Mouse (Mus musculus) MEL (cell line): ENCODE measurements at regions not wholly inside any gene's neighbourhood (a gene's known extent, or its start where the extent isn't known, plus 50 kb on each side); places are given as distances from the start of the nearest gene placed in this dataset.

ENCODE experiments used
- DNase-seq: peaks from one replicate; pipeline ENCODE4 v3.0.0; 2011; ENCODE audit warnings: low read depth, low spot score
- H3K27ac ChIP-seq: 2 replicates; pipeline ENCODE4 v1.5.1; 2012; ENCODE audit warnings: low read depth, mild to moderate bottlenecking, control low read depth, low read length, moderate library complexity; ENCODE audit not compliant: control insufficient read depth
- H3K27me3 ChIP-seq, 2 experiments: fragments of 150-350 bp in 1 of 2; sonication (generic) in 1 of 2; 2 replicates each; pipeline ENCODE4 v1.6.1; 2012; ENCODE audit warnings: low read length in 2 of 2, mild to moderate bottlenecking in 2 of 2, improper control_type of control experiment in 1 of 2, moderate library complexity in 1 of 2; ENCODE audit not compliant: insufficient read depth in 2 of 2, control insufficient read depth in 1 of 2
- H3K36me3 ChIP-seq, 2 experiments: 2 replicates each; pipeline ENCODE4 v1.6.1; 2012 to 2014; ENCODE audit warnings: low read length in 2 of 2, improper control_type of control experiment in 1 of 2, inconsistent platforms in 1 of 2, mild to moderate bottlenecking in 1 of 2; ENCODE audit not compliant: insufficient read depth in 2 of 2, control insufficient read depth in 1 of 2
- H3K4me1 ChIP-seq, 2 experiments: fragments of 150-350 bp in 1 of 2; sonication (generic) in 1 of 2; 2 replicates each; pipeline ENCODE4 v1.6.1; 2012; ENCODE audit warnings: low read length in 2 of 2, improper control_type of control experiment in 1 of 2, mild to moderate bottlenecking in 1 of 2; ENCODE audit not compliant: insufficient read depth in 2 of 2, control insufficient read depth in 1 of 2
- H3K4me3 ChIP-seq, 2 experiments: fragments of 150-350 bp in 1 of 2; sonication (generic) in 1 of 2; 2 replicates each; pipeline ENCODE4 v1.5.1; 2012; ENCODE audit warnings: low read depth in 2 of 2, low read length in 2 of 2, mild to moderate bottlenecking in 2 of 2, moderate library complexity in 2 of 2, control low read depth in 1 of 2, improper control_type of control experiment in 1 of 2; ENCODE audit not compliant: control insufficient read depth in 1 of 2, insufficient read depth in 1 of 2
- H3K79me2 ChIP-seq: 2 replicates; pipeline ENCODE4 v1.6.1; 2012; ENCODE audit warnings: mild to moderate bottlenecking, low read length, moderate library complexity; ENCODE audit not compliant: control insufficient read depth, poor library complexity, insufficient read depth
- H3K9ac ChIP-seq: 2 replicates; pipeline ENCODE4 v1.6.1; 2012; ENCODE audit warnings: low read depth, mild to moderate bottlenecking, control low read depth, low read length, moderate library complexity; ENCODE audit not compliant: control insufficient read depth, poor library complexity, severe bottlenecking
- H3K9me3 ChIP-seq: fragments of 150-350 bp; sonication (generic); replicated peaks from 2 replicates; pipeline ENCODE4 v1.6.1; 2012; ENCODE audit warnings: mild to moderate bottlenecking, low read length, improper control_type of control experiment, moderate library complexity; ENCODE audit not compliant: insufficient read depth
- BHLHE40 ChIP-seq: IDR thresholded peaks from 2 replicates; pipeline ENCODE4 v1.6.1; 2012; ENCODE audit warnings: low read depth, mild to moderate bottlenecking, inconsistent platforms, low read length, improper control_type of control experiment, borderline replicate concordance
- CHD2 ChIP-seq: IDR thresholded peaks from 2 replicates; pipeline ENCODE4 v1.6.1; 2011; ENCODE audit warnings: low read length, improper control_type of control experiment
- E2F4 ChIP-seq: IDR thresholded peaks from 2 replicates; pipeline ENCODE4 v1.6.1; 2011; ENCODE audit warnings: low read depth, low read length, improper control_type of control experiment, borderline replicate concordance
- EP300 ChIP-seq, 2 experiments: IDR thresholded peaks; 2 replicates each; pipeline ENCODE4 v1.6.1; 2011; ENCODE audit warnings: improper control_type of control experiment in 2 of 2, low read length in 2 of 2, low read depth in 1 of 2, mild to moderate bottlenecking in 1 of 2
- ETS1 ChIP-seq: IDR thresholded peaks from 2 replicates; pipeline ENCODE4 v1.6.1; 2012; ENCODE audit warnings: low read depth, mild to moderate bottlenecking, inconsistent platforms, low read length, improper control_type of control experiment, moderate library complexity
- GABPA ChIP-seq: IDR thresholded peaks from 2 replicates; pipeline ENCODE4 v1.6.1; 2012; ENCODE audit warnings: low read depth, mild to moderate bottlenecking, inconsistent platforms, low read length, improper control_type of control experiment, moderate library complexity
- GATA1 ChIP-seq: IDR thresholded peaks from 2 replicates; pipeline ENCODE4 v1.6.1; 2011; ENCODE audit warnings: low read depth, low read length, improper control_type of control experiment
- HCFC1 ChIP-seq: IDR thresholded peaks from 2 replicates; pipeline ENCODE4 v1.6.1; 2012; ENCODE audit warnings: low read depth, mild to moderate bottlenecking, inconsistent platforms, low read length, improper control_type of control experiment, moderate library complexity
- JUND ChIP-seq: IDR thresholded peaks from 2 replicates; pipeline ENCODE4 v1.6.1; 2011; ENCODE audit warnings: low read depth, mild to moderate bottlenecking, improper control_type of control experiment, low read length
- KAT2A ChIP-seq: conservative IDR thresholded peaks from 2 replicates; pipeline ENCODE4 v1.6.1; 2012; ENCODE audit warnings: low read depth, low read length, improper control_type of control experiment, inconsistent platforms
- MAFK ChIP-seq: IDR thresholded peaks from 2 replicates; pipeline ENCODE4 v1.6.1; 2011; ENCODE audit warnings: low read depth, mild to moderate bottlenecking, low read length, improper control_type of control experiment, borderline replicate concordance
- POLR2A ChIP-seq, 2 experiments: IDR thresholded peaks; 2 replicates each; pipeline ENCODE4 v1.6.1; 2011 to 2012; ENCODE audit warnings: low read length in 2 of 2, mild to moderate bottlenecking in 2 of 2, control low read depth in 1 of 2, improper control_type of control experiment in 1 of 2, low read depth in 1 of 2, moderate library complexity in 1 of 2; ENCODE audit not compliant: control insufficient read depth in 1 of 2, insufficient read depth in 1 of 2, poor library complexity in 1 of 2
- POLR2AphosphoS5 ChIP-seq: IDR thresholded peaks from 2 replicates; pipeline ENCODE4 v1.6.1; 2012; ENCODE audit warnings: low read depth, borderline replicate concordance, mild to moderate bottlenecking, inconsistent platforms, low read length, moderate library complexity, mixed read lengths
- RAD21 ChIP-seq: IDR thresholded peaks from 2 replicates; pipeline ENCODE4 v1.6.1; 2011; ENCODE audit warnings: mild to moderate bottlenecking, low read depth, low read length, improper control_type of control experiment
- RCOR1 ChIP-seq: IDR thresholded peaks from 2 replicates; pipeline ENCODE4 v1.6.1; 2012; ENCODE audit warnings: low read depth, mild to moderate bottlenecking, inconsistent platforms, low read length, improper control_type of control experiment
- SIN3A ChIP-seq: IDR thresholded peaks from 2 replicates; pipeline ENCODE4 v1.6.1; 2012; ENCODE audit warnings: low read length, improper control_type of control experiment, inconsistent platforms
- TCF12 ChIP-seq: IDR thresholded peaks from 2 replicates; pipeline ENCODE4 v1.6.1; 2014; ENCODE audit warnings: low read depth, mild to moderate bottlenecking, inconsistent platforms, low read length, improper control_type of control experiment, moderate library complexity
- UBTF ChIP-seq: IDR thresholded peaks from 2 replicates; pipeline ENCODE4 v1.6.1; 2012; ENCODE audit warnings: low read depth, mild to moderate bottlenecking, inconsistent platforms, low read length, improper control_type of control experiment, moderate library complexity, borderline replicate concordance; ENCODE audit not compliant: insufficient read depth
- ZC3H11A ChIP-seq: IDR thresholded peaks from 2 replicates; pipeline ENCODE4 v1.6.1; 2012; ENCODE audit warnings: low read depth, mild to moderate bottlenecking, inconsistent platforms, low read length, improper control_type of control experiment
- ZMIZ1 ChIP-seq: IDR thresholded peaks from 2 replicates; pipeline ENCODE4 v1.6.1; 2012; ENCODE audit warnings: low read depth, mild to moderate bottlenecking, inconsistent platforms, low read length, improper control_type of control experiment, moderate library complexity
- ZNF384 ChIP-seq: IDR thresholded peaks from 2 replicates; pipeline ENCODE4 v1.6.1; 2012; ENCODE audit warnings: low read depth, mild to moderate bottlenecking, inconsistent platforms, low read length, improper control_type of control experiment

DNA sequence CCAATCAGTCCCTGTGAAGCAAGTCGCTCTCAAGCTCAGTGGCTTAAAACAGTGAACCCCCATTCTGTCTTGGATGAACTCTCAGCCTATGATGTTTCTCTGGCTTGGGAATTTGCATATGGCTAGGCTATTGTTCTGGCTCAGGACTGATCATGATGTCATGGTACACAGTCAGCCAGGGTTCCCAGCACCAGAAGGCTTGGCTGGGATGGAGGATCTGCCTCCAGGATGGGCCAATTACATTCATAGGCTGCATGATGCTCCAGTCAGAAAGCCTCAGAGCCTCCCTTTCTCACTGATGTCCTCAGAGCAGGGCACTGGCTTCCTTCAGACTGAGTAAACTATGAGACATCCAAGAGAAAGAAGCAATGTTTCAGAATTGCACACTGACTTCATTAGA, 120.3 kb upstream of the Sh3bp4 start:
- no peak overlapping the region for H3K27ac ChIP-seq
- TF ChIP-seq SIN3A (no peak), CHD2 (no peak), JUND (no peak), EP300 (IDR thresholded peaks at IDR 0.05; ENCODE audit: low read depth in 1 of 2, low read length in 2 of 2) (no peak), ETS1 (no peak), TCF12 (no peak), MAFK (no peak), RAD21 (no peak), GABPA (no peak), ZC3H11A (no peak), BHLHE40 (no peak), KAT2A (no peak), ZMIZ1 (no peak), POLR2A (IDR thresholded peaks at IDR 0.05; ENCODE audit: control insufficient read depth in 1 of 2, insufficient read depth in 1 of 2, low read depth in 1 of 2, low read length in 2 of 2, poor library complexity in 1 of 2) (no peak)
- H3K9me3 ChIP-seq, result no peaks in the 10 kb centered on the region
- no peaks in the 10 kb centered on the region for H3K27me3 ChIP-seq
- no peaks in the 10 kb centered on the region for H3K79me2 ChIP-seq
- no peaks in the 10 kb centered on the region for H3K4me1 ChIP-seq
- no peak for DNase-seq
- H3K36me3 ChIP-seq, result no peaks in the 10 kb centered on the region
- no peak overlapping the region for H3K4me3 ChIP-seq
- no peak overlapping the region for H3K9ac ChIP-seq

DNA sequence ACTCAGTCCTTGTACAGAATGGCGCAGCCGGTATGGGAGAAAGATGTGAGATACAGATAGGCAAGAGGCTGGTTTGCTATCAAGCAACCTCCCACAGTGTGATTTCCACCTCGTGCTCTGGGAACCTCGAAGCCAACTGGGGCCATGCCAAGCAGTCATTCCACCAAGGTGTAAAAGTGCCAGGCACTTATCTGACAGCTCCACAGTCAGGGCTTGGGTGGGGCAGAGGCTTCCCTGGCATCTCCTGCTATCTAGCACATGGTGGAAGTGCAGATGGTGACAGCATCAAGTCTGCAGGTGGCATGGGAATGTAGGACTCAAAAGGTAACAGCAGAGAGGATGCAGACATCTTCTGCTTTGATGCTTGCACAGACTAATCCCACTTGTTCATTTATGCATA, 116.7 kb upstream of the Sh3bp4 start:
- no peak overlapping the region for H3K27ac ChIP-seq
- no peaks in the 10 kb centered on the region for H3K79me2 ChIP-seq
- H3K4me3 ChIP-seq, result no peak overlapping the region
- no peaks in the 10 kb centered on the region for H3K4me1 ChIP-seq
- DNase-seq, result no peak
- no peaks in the 10 kb centered on the region for H3K36me3 ChIP-seq
- H3K9ac ChIP-seq, result no peak overlapping the region
- H3K27me3 ChIP-seq, result no peaks in the 10 kb centered on the region
- TF ChIP-seq ZC3H11A, result no peak
- no peak for TF ChIP-seq POLR2AphosphoS5
- no peak for TF ChIP-seq UBTF
- TF ChIP-seq GATA1, result no peak
- TF ChIP-seq HCFC1, result no peak
- TF ChIP-seq RCOR1, result no peak
- TF ChIP-seq ZNF384, result no peak
- no peak for TF ChIP-seq KAT2A
- TF ChIP-seq E2F4, result no peak
- H3K9me3 ChIP-seq, result no peaks in the 10 kb centered on the region
